Mouse (Mus musculus): ENCODE data around the gene Itpr2.

DNA sequence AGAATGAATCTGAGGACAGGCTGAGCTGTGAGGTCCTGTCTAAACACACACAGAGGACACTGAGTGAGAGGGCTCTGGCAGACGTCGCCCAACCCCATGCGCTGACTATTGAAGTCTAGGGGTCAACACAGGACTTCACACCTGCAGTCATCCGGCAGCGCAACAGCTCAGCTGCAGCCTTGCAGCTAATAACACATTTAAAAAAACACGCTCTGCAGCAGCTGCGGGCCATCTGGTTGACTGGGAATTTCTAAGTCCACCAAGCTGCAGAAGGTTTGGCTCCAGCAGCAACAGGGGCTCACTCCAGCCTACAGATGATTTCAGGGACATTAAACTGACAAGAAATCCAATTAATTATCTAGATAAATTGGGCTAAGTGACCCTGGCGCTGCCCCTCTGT, 312.0 kb downstream of the Itpr2 start:
- TF ChIP-seq POLR2A (IDR thresholded peaks at IDR 0.05; ENCODE audit: borderline replicate concordance, control insufficient read depth, low read depth, low read length) (no peak), CTCF (IDR thresholded peaks at IDR 0.05; ENCODE audit: control insufficient read depth, insufficient read depth, low read length) (no peak)

Measured in bone marrow, adult 2 months (tissue).